Mouse (Mus musculus) limb, embryonic 14.5 days (tissue): ENCODE data around the gene Slc35c1. TPM values are rescaled to one million over a fixed set of nuclear protein-coding genes. Genes with fewer than 3 reads are reported as not detected.

Experiments
- ATAC-seq: fragments of 200-750 bp; cut with Nextera tagmentation; 2 replicates; pipeline ENCODE4 v1.8.0; 2017; ENCODE audit warnings: low read depth, moderate number of reproducible peaks, moderate TSS enrichment; ENCODE audit not compliant: low FRiP score
- DNase-seq: peaks from one replicate; pipeline ENCODE4 v3.0.0-alpha.2; 2015; ENCODE audit warnings: low spot score
- H3K27ac ChIP-seq: fragments of 300-500 bp; sonication (generic); replicated peaks from 2 replicates; pipeline ENCODE4 v1.5.1; 2014; ENCODE audit warnings: low read depth, mild to moderate bottlenecking, low read length, moderate library complexity, mixed read lengths
- H3K27me3 ChIP-seq: fragments of 300-500 bp; sonication (generic); 2 replicates; pipeline ENCODE4 v1.6.1; 2014; ENCODE audit warnings: low read length, mixed read lengths; ENCODE audit not compliant: control insufficient read depth, insufficient read depth
- H3K36me3 ChIP-seq: fragments of 300-500 bp; sonication (generic); 2 replicates; pipeline ENCODE4 v1.6.1; 2014; ENCODE audit warnings: mild to moderate bottlenecking, low read length, moderate library complexity, mixed read lengths; ENCODE audit not compliant: control insufficient read depth, insufficient read depth
- H3K4me1 ChIP-seq: fragments of 300-500 bp; sonication (generic); 2 replicates; pipeline ENCODE4 v1.6.1; 2014; ENCODE audit warnings: antibody characterized with exemption, low read length, mixed read lengths; ENCODE audit not compliant: control insufficient read depth, insufficient read depth
- H3K4me2 ChIP-seq: fragments of 300-500 bp; sonication (generic); replicated peaks from 2 replicates; pipeline ENCODE4 v1.6.1; 2014; ENCODE audit warnings: low read depth, mild to moderate bottlenecking, low read length, moderate library complexity; ENCODE audit not compliant: severe bottlenecking
- H3K4me3 ChIP-seq: fragments of 300-500 bp; sonication (generic); replicated peaks from 2 replicates; pipeline ENCODE4 v1.5.1; 2014; ENCODE audit warnings: low read length
- H3K9ac ChIP-seq: fragments of 300-500 bp; sonication (generic); 2 replicates; pipeline ENCODE4 v1.6.1; 2014; ENCODE audit warnings: mild to moderate bottlenecking, low read depth, low read length, moderate library complexity; ENCODE audit not compliant: severe bottlenecking
- H3K9me3 ChIP-seq: fragments of 300-500 bp; sonication (generic); 2 replicates; pipeline ENCODE4 v1.6.1; 2016; ENCODE audit warnings: low read length; ENCODE audit not compliant: control insufficient read depth
- POLR2A ChIP-seq: fragments of 200-500 bp; IDR thresholded peaks from 2 replicates; pipeline ENCODE4 v1.8.0; 2012; ENCODE audit warnings: inconsistent platforms, mild to moderate bottlenecking, moderate library complexity, borderline replicate concordance; ENCODE audit not compliant: insufficient read depth, insufficient read length; ENCODE audit errors: extremely low read depth
- WGBS: fragments of 180-500 bp; shearing (Covaris S2); extraction: QIAGEN DNeasy Blood & Tissue Kit; methylation state at CpG from one replicate; pipeline ENCODE4 v1.1.7; 2014; 5-methylcytosine and 5-hydroxymethylcytosine counted together
- polyA plus RNA-seq, 2 experiments: library from polyadenylated mRNA; depleted of rRNA in 1 of 2; stranded (reverse) in 1 of 2; unstranded in 1 of 2; fragments of >200 nt; fragmentation: Nextera tagmentation in 1 of 2; extraction: Ambion mirVana in 1 of 2; gene quantifications; 2 replicates each; pipeline versions ENCODE4 v1.2.1 to v1.2.3; 2012 to 2014

The Slc35c1 gene
- polyA plus RNA-seq, 2 experiments, result 14.3 to 16.1 TPM

DNA sequence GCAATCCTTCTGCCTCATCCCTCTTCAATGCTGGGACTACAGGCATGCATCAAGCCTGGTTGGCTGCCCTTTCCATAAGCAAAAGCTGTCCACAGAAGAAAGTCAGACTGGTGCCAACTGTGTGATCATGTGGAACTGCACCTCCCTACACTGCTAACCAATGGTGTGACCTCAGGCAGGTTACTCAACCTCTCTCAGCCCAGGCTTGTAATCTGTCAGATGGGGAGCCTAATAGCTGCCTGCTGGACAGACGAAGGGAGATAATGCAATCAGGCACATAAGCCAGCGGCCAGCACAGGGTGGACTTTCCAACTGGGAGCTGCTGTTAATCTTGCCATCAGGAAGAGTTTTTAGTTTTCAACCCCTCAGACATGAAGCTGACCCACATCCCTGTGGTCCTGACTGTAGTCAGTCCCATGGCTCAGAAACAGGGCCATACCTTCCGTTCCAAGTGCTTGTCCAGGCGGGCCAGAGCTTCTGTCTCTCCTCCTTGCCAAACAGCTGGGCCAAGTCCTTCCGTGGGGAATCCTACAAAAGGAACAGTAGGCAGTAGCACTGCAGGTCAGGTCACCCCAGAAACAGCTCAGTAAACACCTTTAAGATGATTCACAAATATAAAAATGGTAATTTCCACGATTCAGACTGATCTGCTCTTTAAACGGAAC is 38.5 kb downstream of the Slc35c1 start:
- Histone ChIP-seq H3K36me3 (peaks cover 91% of the 10 kb centered on the region), H3K4me2 (no peak overlapping the region), H3K9ac (no peak overlapping the region), H3K9me3 (no peaks in the 10 kb centered on the region), H3K4me1 (peaks cover 23% of the 10 kb centered on the region), H3K4me3 (no peak overlapping the region), H3K27ac (no peak overlapping the region), H3K27me3 (no peaks in the 10 kb centered on the region)
- WGBS, result 96% methylated on average over 7 of the region's 7 CpGs
- DNase-seq, result no peak
- no peak for ATAC-seq
- no peak for TF ChIP-seq POLR2A

DNA sequence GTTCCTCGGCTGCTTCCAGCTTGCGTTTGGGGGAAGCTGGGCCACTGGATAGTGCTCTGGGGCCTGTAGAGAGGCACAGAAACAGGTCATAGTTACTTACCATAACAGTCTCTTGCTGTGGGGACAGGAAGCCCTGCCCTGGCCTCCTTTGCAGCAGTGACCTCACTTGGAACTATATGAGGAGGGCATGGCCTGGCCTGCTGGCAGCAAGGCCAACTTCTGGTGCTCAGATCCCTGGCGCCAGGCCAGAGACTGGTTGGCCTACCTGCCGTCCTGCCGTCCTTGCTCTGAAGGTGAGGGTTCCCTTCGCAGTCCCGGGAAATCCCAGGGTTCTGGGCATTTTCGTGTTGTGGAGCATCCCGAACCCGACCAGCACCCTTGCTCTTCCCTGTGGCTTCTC is 48.6 kb downstream of the Slc35c1 start:
- no peak overlapping the region for H3K9ac ChIP-seq
- no peak overlapping the region for H3K4me2 ChIP-seq
- DNase-seq, result no peak
- TF ChIP-seq POLR2A, result no peak
- ATAC-seq, result no peak
- no peak overlapping the region for H3K27ac ChIP-seq
- no peaks in the 10 kb centered on the region for H3K4me1 ChIP-seq
- H3K36me3 ChIP-seq, result peaks cover 95% of the 10 kb centered on the region
- H3K9me3 ChIP-seq, result no peaks in the 10 kb centered on the region
- H3K27me3 ChIP-seq, result no peaks in the 10 kb centered on the region
- H3K4me3 ChIP-seq, result no peak overlapping the region
- WGBS, result 90% methylated on average over 10 of the region's 10 CpGs

DNA sequence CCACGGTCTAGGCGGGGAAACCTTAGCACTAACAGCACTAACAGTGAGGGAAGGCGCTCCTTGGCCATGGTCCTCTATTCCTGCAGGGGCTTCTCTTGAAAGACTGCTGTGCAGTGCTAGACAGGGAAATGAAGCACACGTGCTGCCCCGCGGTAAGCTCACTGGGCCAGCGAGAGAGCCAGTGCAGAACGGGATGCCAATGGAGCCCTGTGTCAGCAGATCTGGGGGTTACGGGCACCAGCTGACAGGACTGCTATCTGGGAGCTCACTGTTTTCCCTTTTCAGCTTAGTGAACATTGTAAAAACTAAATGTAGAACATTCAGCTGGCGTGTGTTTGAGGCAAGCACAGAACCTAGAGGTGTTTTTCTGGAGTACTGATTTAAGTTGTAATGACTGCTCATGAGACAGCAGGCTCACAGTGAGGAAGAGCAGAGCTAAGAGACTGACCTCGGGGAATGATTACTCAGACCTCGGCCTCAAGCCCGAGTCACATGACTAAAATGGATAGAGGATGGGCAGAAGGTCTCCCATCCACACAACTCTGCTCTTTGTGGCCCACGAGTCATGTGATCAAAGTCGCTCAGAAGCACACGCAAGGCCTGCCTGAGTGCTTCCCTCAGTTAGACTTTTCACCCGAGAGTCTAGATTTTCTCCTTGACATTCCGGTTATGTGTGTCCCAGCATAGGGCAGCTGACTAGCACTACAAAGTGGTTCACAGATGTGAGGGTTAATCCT is 51.9 kb downstream of the Slc35c1 start:
- H3K36me3 ChIP-seq, result peaks cover 92% of the 10 kb centered on the region
- H3K9me3 ChIP-seq, result no peaks in the 10 kb centered on the region
- no peak overlapping the region for H3K27ac ChIP-seq
- no peaks in the 10 kb centered on the region for H3K4me1 ChIP-seq
- TF ChIP-seq POLR2A, result no peak
- H3K27me3 ChIP-seq, result no peaks in the 10 kb centered on the region
- no peak overlapping the region for H3K4me3 ChIP-seq
- DNase-seq, result no peak
- ATAC-seq, result no peak
- no peak overlapping the region for H3K4me2 ChIP-seq
- H3K9ac ChIP-seq, result no peak overlapping the region
- WGBS, result 88% methylated on average over 18 of the region's 18 CpGs

DNA sequence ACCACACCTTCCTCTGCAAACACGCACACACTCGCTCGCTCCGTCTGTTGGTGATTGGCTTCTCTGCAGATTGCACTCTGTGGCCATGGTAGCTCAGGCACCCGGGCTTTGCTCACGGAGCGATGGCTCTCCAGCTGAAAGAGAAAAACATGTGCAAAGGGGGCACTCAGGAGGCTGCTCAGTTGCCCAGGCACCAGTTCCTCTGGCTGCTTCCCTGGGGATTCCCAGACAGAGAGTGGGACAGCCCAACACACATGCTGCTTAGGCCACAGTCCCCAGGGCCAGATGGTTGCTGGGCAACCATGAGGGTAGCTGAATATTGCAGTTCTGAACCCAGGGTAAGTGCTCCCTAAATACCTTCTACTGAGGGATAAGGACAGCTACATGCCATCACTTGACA is 54.7 kb downstream of the Slc35c1 start:
- peaks cover 65% of the 10 kb centered on the region for H3K36me3 ChIP-seq
- H3K4me1 ChIP-seq, result peaks cover 2% of the 10 kb centered on the region; the same call in 1 of the 2 replicates
- no peak for DNase-seq
- H3K9me3 ChIP-seq, result no peaks in the 10 kb centered on the region
- no peak for TF ChIP-seq POLR2A
- H3K4me3 ChIP-seq, result no peak overlapping the region
- ATAC-seq, result no peak
- no peak overlapping the region for H3K4me2 ChIP-seq
- no peak overlapping the region for H3K9ac ChIP-seq
- 92% methylated on average over 7 of the region's 7 CpGs for WGBS
- no peak overlapping the region for H3K27ac ChIP-seq
- peaks cover 2% of the 10 kb centered on the region for H3K27me3 ChIP-seq

DNA sequence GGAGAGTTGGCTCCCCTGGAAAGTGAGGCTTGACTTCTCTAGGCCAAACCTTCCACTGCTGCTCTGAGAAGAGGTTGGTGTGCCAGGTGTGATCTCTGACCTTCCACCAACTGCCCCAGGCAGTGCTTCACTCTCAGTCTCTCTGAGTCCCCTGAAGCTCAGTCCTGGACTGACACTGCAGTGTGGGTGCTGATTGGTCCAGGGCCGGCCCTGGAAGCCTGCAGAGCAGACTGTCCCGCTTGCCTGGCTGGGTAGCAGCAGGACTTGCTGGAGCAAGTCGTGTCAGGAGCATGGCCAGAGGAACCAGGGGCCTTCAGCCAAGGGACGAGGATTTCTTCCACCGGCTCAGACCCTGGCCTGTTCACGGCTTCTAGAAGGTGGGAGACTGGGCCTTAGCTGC is 55.6 kb downstream of the Slc35c1 start:
- H3K36me3 ChIP-seq, result peaks cover 56% of the 10 kb centered on the region
- DNase-seq, result no peak
- no peaks in the 10 kb centered on the region for H3K9me3 ChIP-seq
- TF ChIP-seq POLR2A, result no peak
- no peak overlapping the region for H3K4me3 ChIP-seq
- no peak overlapping the region for H3K4me2 ChIP-seq
- peaks cover 7% of the 10 kb centered on the region for H3K27me3 ChIP-seq
- H3K9ac ChIP-seq, result no peak overlapping the region
- peaks cover 4% of the 10 kb centered on the region; the same call in 1 of the 2 replicates for H3K4me1 ChIP-seq
- 78% methylated on average over 6 of the region's 6 CpGs for WGBS
- no peak overlapping the region for H3K27ac ChIP-seq
- ATAC-seq, result no peak
